Mouse (Mus musculus) WW6 (cell line): ENCODE data around the gene Dpp9.

Experiments used
- DNase-seq: peaks from one replicate; pipeline ENCODE4 v3.0.0-alpha.2; 2013; ENCODE audit warnings: low read depth, low spot score

The Dpp9 gene

DNA sequence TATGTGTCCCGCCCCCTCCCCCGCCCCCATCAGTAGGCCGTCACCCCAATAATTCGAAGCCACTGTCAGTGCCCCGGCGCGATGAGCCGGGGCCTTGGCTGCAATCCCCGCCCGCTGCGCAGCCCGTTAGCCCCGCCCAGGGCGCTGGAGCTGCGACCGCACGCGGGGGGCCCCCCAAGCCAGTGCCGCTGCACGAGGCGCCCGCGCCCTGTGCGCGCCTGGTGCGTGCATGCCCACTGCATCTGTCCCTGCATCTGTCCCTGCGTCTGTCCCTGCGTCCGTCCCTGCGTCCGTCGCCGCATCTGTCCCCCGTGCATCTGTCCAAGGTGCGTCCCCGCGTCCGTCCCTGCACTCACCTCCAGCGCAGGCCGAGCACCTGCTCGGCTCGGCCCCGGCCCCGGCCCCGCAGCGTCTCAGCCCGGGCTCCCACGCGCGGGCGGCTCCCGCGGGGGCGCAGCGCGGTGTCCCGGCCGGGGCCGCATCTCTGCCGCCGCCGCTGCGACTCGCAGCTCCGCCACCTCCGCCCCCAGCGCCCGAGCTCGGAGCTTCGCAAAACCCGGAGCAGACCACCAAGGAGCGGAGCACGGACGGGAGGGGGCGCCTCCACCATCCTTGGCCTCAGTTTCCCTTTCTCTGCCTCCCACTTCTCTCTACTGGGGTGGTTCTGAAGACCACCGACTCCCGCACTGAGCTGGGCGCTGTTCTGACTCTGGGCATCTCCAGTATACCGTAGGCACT, 78.7 kb downstream of the Dpp9 start, which contains the start of gene Sema6b:
Gene Sema6b, minus strand, starts transcription at position 486 of the 738 bp plus-strand sequence.
- DNase-seq, result no peak

DNA sequence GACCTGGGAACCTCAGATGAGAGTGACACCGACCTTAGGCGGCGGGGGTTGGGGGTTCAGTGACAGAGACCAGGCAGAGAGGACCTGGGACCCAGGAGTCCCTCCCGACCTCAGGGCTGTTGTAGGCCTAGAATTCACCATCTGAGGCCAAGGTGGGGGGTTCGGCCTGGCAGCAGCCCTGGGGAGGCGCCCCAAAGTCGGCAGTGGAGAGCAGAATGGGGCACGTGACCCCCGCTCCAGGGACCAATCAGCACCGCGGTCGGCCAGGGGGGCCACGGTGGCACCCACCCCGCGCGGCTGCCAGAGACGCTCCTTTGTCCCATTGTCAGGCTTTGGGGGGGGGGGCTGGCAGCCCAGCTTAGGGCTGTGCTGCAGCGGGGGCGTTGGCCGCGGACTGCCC, 79.3 kb downstream of the Dpp9 start:
- DNase-seq, result no peak

DNA sequence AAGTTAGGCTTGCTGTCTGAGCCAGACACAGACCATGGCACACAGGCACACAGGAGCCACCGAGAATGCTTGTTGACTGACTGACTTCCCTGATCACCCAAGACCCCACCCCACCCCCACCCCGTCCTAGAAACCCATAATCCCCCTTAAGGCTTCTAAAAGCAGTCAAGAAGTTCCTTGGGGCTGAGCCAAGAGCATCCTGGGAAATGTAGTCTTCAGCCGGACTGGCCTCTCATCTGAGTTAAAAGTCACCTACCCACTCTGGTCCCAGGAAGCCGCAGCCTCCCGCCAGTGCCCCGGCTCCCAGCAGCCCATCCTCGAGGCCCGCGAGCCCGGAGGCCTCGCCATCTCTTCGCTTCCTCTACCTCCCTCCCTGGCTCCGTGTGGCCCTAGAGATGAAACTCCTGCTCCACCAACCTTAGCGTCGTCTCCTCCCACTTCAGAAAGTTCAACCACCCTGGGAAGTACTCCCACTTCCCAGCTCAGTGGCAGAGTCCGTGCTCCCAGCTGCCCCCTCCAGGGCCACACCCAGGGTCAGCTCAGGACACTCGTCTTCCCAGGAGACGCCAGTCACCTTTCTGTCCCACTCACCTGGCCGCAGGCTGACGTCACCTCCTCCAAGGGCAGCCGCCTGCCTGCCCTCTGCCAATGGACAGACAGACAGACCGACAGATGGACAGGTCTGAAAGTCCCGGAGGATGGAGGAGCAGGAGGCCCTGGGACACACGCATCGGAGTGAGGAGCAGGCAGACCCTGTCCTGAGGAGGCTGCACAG, 80.7 kb downstream of the Dpp9 start:
- DNase-seq, result no peak
